ENCODE assay signal across 8 mouse cellular contexts in the genomic region with DNA sequence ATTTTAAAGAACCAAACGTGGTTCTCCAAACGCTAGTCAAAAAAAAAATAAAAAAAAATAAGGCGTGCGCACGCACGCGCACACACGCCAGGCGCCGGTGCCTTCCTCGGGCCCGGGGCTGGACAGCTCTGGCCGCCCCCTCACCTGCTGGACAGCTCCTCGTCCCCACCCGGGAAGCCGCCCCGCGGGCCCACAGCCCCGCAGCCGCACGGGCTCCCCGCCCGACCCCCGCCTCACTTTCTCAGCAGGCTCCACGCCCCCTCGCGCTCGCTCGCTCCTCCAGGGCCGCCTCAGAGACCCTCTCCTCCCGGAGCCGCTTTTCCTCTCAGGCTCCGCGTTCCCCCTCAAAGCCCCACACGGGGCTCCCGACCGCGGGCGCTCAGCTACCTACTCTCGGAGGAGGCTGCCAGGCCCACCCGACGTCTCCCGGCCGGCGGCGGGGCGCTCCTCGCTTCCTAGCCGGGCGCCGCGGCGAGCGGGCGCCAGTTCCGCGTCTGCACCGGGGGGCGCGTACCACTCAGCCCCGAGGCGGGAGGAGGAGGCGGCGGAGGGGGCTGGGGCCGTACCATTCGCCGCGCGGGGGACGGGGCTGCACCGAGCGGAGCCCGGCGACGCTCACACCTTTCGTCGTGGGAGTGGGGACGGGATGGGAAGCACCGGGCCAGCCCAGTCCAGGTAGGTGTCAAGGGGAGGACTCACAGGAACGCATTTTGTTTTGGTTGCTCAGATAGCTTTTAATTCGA. TPM values are rescaled to one million over a fixed set of nuclear protein-coding genes. Genes with fewer than 3 reads are reported as not detected.
A peak's percentile ranks its signal among the peaks of the same experiment; 100 is the strongest.
DNase-seq lines count a peak whose midpoint lies in the region; ATAC-seq lines count a peak whose summit lies in the region.

No protein-coding gene starts in this region.

- H3K36me3 ChIP-seq in lung, embryonic 16.5 days (ENCODE audit: control insufficient read depth, insufficient read depth, low read length): no peaks in the 10 kb centered on the region; the same call in 1 of the 2 replicates

- peak; percentile 69 to 82 for DNase-seq in adrenal gland, postnatal 36 days
- DNase-seq in heart, postnatal 10 days: peak; percentile 51 to 67
- peak; percentile 83 to 91 for DNase-seq in layer of hippocampus, postnatal 10 days (ENCODE audit: low spot score in 2 of 2)
- peak; percentile 49 for DNase-seq in ovary, adult 18-20 months (ENCODE audit: low spot score)
- DNase-seq in thymus, postnatal 10 days (ENCODE audit: low spot score in 2 of 2): peak; percentile 91 to 92

- peak overlapping the region; percentile 73 for H3K27ac ChIP-seq in lung, embryonic 16.5 days (ENCODE audit: low read length)

- under 1% methylated on average over 76 of the region's 81 CpGs for WGBS in lung, embryonic 16.5 days

- H3K27me3 ChIP-seq in lung, embryonic 16.5 days (ENCODE audit: control insufficient read depth, insufficient read depth, low read depth, low read length): no peaks in the 10 kb centered on the region

- intact Hi-C loops in heart, postnatal 10 days (cut with DNase I): no loop called here

- ATAC-seq in CD4-positive, CD25-positive, alpha-beta regulatory T cell, adult 4 months: peak; percentile 70
- peak; percentile 88 for ATAC-seq in erythroid progenitor cell, adult 5-6 weeks (replicated peaks; ENCODE audit: low FRiP score, poor library complexity, severe bottlenecking)
- peak; percentile 93 for ATAC-seq in lung, embryonic 16.5 days (ENCODE audit: low read depth)

- peak overlapping the region; percentile 94 for H3K4me3 ChIP-seq in lung, embryonic 16.5 days (ENCODE audit: low read length)

- peak overlapping the region; percentile 72 for H3K9ac ChIP-seq in lung, embryonic 16.5 days (ENCODE audit: low read length)

- H3K9me3 ChIP-seq in lung, embryonic 16.5 days (ENCODE audit: control insufficient read depth, low read length): no peaks in the 10 kb centered on the region

- peaks cover 9% of the 10 kb centered on the region for H3K4me1 ChIP-seq in lung, embryonic 16.5 days (replicated peaks; ENCODE audit: control insufficient read depth, insufficient read depth, low read length)

- H3K4me2 ChIP-seq in lung, embryonic 16.5 days (ENCODE audit: low read depth, low read length): peak overlapping the region; percentile 82

RNA-seq across cellular contexts. Expression of a gene that starts 1.1 kb away (rescaled TPM):
- 10 to 100 TPM; 58.7 to 84.7 TPM for polyA plus RNA-seq in CD4-positive, CD25-positive, alpha-beta regulatory T cell, adult 4 months (2017; shearing (Covaris generic))
- 10 to 100 TPM; 18.4 to 26.1 TPM for total RNA-seq in adrenal gland, postnatal 36 days (2021)
- 10.9 and 16.2 TPM in 2 replicates for total RNA-seq in erythroid progenitor cell, adult 5-6 weeks (2015; ENCODE audit: low replicate concordance)
- 14.9 and 16.2 TPM in 2 replicates for total RNA-seq in erythroid progenitor cell, adult 5-6 weeks (2017; ENCODE audit: low replicate concordance)
- total RNA-seq in heart, postnatal 10 days (2021): 1 to 10 TPM; 5.2 to 6.3 TPM
- total RNA-seq in layer of hippocampus, postnatal 10 days (2021): 100 to 1,000 TPM; 170 to 180 TPM
- 10.4 and 12.7 TPM in 2 replicates for polyA plus RNA-seq in lung, embryonic 16.5 days (2015; fragmentation: Nextera tagmentation; extraction: Ambion mirVana)

RNA-seq across cellular contexts. Expression of a gene that starts 20.1 kb away (rescaled TPM):
- polyA plus RNA-seq in CD4-positive, CD25-positive, alpha-beta regulatory T cell, adult 4 months (2017; shearing (Covaris generic)): 1 to 10 TPM; 1.4 to 1.8 TPM
- 10 to 100 TPM; 26.2 to 34.3 TPM for total RNA-seq in adrenal gland, postnatal 36 days (2021)
- 2.5 and 4.6 TPM in 2 replicates for total RNA-seq in erythroid progenitor cell, adult 5-6 weeks (2015; ENCODE audit: low replicate concordance)
- total RNA-seq in erythroid progenitor cell, adult 5-6 weeks (2017; ENCODE audit: low replicate concordance): 1.4 TPM in 1 of 2 replicates, not detected in the other
- total RNA-seq in heart, postnatal 10 days (2021): 1 to 10 TPM; 3.9 to 7.6 TPM
- total RNA-seq in layer of hippocampus, postnatal 10 days (2021): 1 to 10 TPM; 2.3 to 3.7 TPM
- polyA plus RNA-seq in lung, embryonic 16.5 days (2015; fragmentation: Nextera tagmentation; extraction: Ambion mirVana): 27.0 and 30.8 TPM in 2 replicates

RNA-seq across cellular contexts. Expression of a gene that starts 20.1 kb away (rescaled TPM):
- polyA plus RNA-seq in CD4-positive, CD25-positive, alpha-beta regulatory T cell, adult 4 months (2017; shearing (Covaris generic)): 10 to 100 TPM; 17.9 to 25.7 TPM
- total RNA-seq in adrenal gland, postnatal 36 days (2021): 10 to 100 TPM; 47.8 to 47.9 TPM
- 6.7 and 7.2 TPM in 2 replicates for total RNA-seq in erythroid progenitor cell, adult 5-6 weeks (2015; ENCODE audit: low replicate concordance)
- total RNA-seq in erythroid progenitor cell, adult 5-6 weeks (2017; ENCODE audit: low replicate concordance): 1.7 and 5.5 TPM in 2 replicates
- 10 to 100 TPM; 19.1 to 23.8 TPM for total RNA-seq in heart, postnatal 10 days (2021)
- total RNA-seq in layer of hippocampus, postnatal 10 days (2021): 10 to 100 TPM; 47.3 to 55.0 TPM
- 32.6 and 33.3 TPM in 2 replicates for polyA plus RNA-seq in lung, embryonic 16.5 days (2015; fragmentation: Nextera tagmentation; extraction: Ambion mirVana)

RNA-seq across cellular contexts. Expression of a gene that starts 54.2 kb away (rescaled TPM):
- 10 to 100 TPM; 79.4 to 79.5 TPM for polyA plus RNA-seq in CD4-positive, CD25-positive, alpha-beta regulatory T cell, adult 4 months (2017; shearing (Covaris generic))
- total RNA-seq in adrenal gland, postnatal 36 days (2021): 10 to 100 TPM in 1 of 2 experiments, 1 to 10 TPM in 1; 8.8 to 10.5 TPM
- total RNA-seq in erythroid progenitor cell, adult 5-6 weeks (2015; ENCODE audit: low replicate concordance): 9.0 and 9.6 TPM in 2 replicates
- 4.6 and 7.6 TPM in 2 replicates for total RNA-seq in erythroid progenitor cell, adult 5-6 weeks (2017; ENCODE audit: low replicate concordance)
- total RNA-seq in heart, postnatal 10 days (2021): 1 to 10 TPM; 5.4 to 6.7 TPM
- 1 to 10 TPM; 8.9 to 9.4 TPM for total RNA-seq in layer of hippocampus, postnatal 10 days (2021)
- polyA plus RNA-seq in lung, embryonic 16.5 days (2015; fragmentation: Nextera tagmentation; extraction: Ambion mirVana): 22.0 and 22.1 TPM in 2 replicates

Comparison
In these comparisons a context has a peak if more than half of its experiments do, and no peak if none do; other contexts are left out.
1. Peak in every context shown above with its lines: DNase-seq, ATAC-seq, H3K4me3 ChIP-seq and H3K27ac ChIP-seq.
2. RNA of a gene that starts 1.1 kb away (total RNA-seq): 170 to 180 TPM in layer of hippocampus, postnatal 10 days; 18.4 to 26.1 TPM in adrenal gland, postnatal 36 days, 10.9 to 16.2 TPM in erythroid progenitor cell, adult 5-6 weeks and 5.2 to 6.3 TPM in heart, postnatal 10 days; every median in the first group is over 4 times any median in the second.